Mouse (Mus musculus) heart, postnatal 4 days (tissue): ENCODE data around the gene Trem1. TPM values are rescaled to one million over a fixed set of nuclear protein-coding genes. Genes with fewer than 3 reads are reported as not detected.

ENCODE experiments used
- DNase-seq: peaks from one replicate; pipeline ENCODE4 v3.0.0; 2021
- total RNA-seq, 2 experiments: library from RNA; stranded (reverse); gene quantifications; 2 replicates each; pipeline ENCODE4 v1.2.3; 2021

Trem1 gene
- total RNA-seq, 2 experiments from 2014 or later, result 0.09 TPM; not detected in 1

- DNase-seq, result no peak
These were observed 35.7 kb downstream of the Trem1 start for GRCm38 (mm10) chr17:48268276-48268675.

- no peak for DNase-seq
These were observed 37.3 kb downstream of the Trem1 start for GRCm38 (mm10) chr17:48269833-48270232.

- no peak for DNase-seq
These were observed 39.6 kb downstream of the Trem1 start for GRCm38 (mm10) chr17:48272158-48272557.

DNA sequence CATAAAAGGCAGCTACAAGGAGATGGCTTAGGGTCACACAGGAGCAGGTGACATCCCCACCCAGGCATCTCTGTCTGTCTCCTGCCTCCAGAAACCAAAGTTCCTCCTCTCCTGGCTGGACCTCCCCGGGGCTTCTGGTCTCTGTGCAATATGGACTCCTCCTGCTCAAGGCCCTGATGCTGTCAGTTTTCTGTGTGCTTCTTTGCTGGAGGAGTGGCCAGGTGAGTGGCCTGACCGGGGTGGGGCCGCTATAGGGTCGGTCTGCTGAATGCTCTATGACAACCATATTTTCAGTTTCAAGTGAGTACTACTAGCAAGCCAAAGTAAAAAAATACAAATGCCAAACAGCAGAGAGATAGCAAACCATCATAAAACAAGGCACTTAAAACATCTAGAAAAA lies 40.0 kb downstream of the Trem1 start:
- no peak for DNase-seq

- DNase-seq, result no peak
These were observed 41.5 kb downstream of the Trem1 start for GRCm38 (mm10) chr17:48274098-48274497.

GRCm38 (mm10) chr17:48274885-48275284 lies 42.3 kb downstream of the Trem1 start:
- peak; percentile 85 for DNase-seq

GRCm38 (mm10) chr17:48275736-48276135 lies 43.2 kb downstream of the Trem1 start:
- no peak for DNase-seq

- no peak for DNase-seq
These were observed 45.8 kb downstream of the Trem1 start for GRCm38 (mm10) chr17:48278381-48278780.

- no peak for DNase-seq
These were observed 46.4 kb downstream of the Trem1 start for GRCm38 (mm10) chr17:48279002-48279401.

GRCm38 (mm10) chr17:48280943-48281738 lies 48.6 kb downstream of the Trem1 start:
- DNase-seq, result no peak

GRCm38 (mm10) chr17:48281739-48282085 lies 49.1 kb downstream of the Trem1 start:
- DNase-seq, result peak; percentile 15

GRCm38 (mm10) chr17:48286765-48287164 lies 54.2 kb downstream of the Trem1 start:
- no peak for DNase-seq

- no peak for DNase-seq
These were observed 54.7 kb downstream of the Trem1 start for GRCm38 (mm10) chr17:48287276-48287675.

- no peak for DNase-seq
These were observed 61.1 kb downstream of the Trem1 start for GRCm38 (mm10) chr17:48293500-48294194.

Other genes starting within 250 kb of the Trem1 start
- not detected for gene 1700122O11Rik, start 194.5 kb upstream of the Trem1 start, total RNA-seq
- not detected for gene 1700067P10Rik, start 143.4 kb upstream of the Trem1 start, total RNA-seq
- gene 9830107B12Rik, start 86.5 kb upstream of the Trem1 start, total RNA-seq, result not detected
- not detected for gene A530064D06Rik, start 65.5 kb upstream of the Trem1 start, total RNA-seq
- gene Trem3, start 15.0 kb downstream of the Trem1 start, total RNA-seq, result under 1 TPM in 1 of 2 experiments, not detected in 1; 0.29 TPM
- under 1 TPM; 0.41 to 0.45 TPM for gene Treml4, start 31.5 kb downstream of the Trem1 start, total RNA-seq
- under 1 TPM; 0.19 to 0.25 TPM for gene Treml2, start 66.7 kb downstream of the Trem1 start, total RNA-seq
- gene B430306N03Rik, start 83.4 kb downstream of the Trem1 start, total RNA-seq, result under 1 TPM; 0.10 to 0.25 TPM
- 1 to 10 TPM; 1.4 to 2.1 TPM for gene Trem2, start 113.6 kb downstream of the Trem1 start, total RNA-seq
- gene Treml1, start 127.1 kb downstream of the Trem1 start, total RNA-seq, result under 1 TPM; 0.20 to 0.31 TPM
- gene Nfya, start 177.1 kb downstream of the Trem1 start, total RNA-seq, result 10 to 100 TPM; 29.0 to 33.2 TPM
- gene Oard1, start 177.2 kb downstream of the Trem1 start, total RNA-seq, result 10 to 100 TPM; 14.5 to 14.6 TPM
- gene Apobec2, start 200.2 kb downstream of the Trem1 start, total RNA-seq, result 100 to 1,000 TPM; 207 to 216 TPM
- under 1 TPM; 0.36 to 0.47 TPM for gene Tspo2, start 218.8 kb downstream of the Trem1 start, total RNA-seq
- under 1 TPM; 0.14 to 0.21 TPM for gene Unc5cl, start 222.1 kb downstream of the Trem1 start, total RNA-seq